Mouse (Mus musculus) bone marrow macrophage, adult 2 months (primary cell): ENCODE results near the gene Cenpp. TPM values are rescaled to one million over a fixed set of nuclear protein-coding genes. Genes with fewer than 3 reads are reported as not detected.
A peak's percentile ranks its signal among the peaks of the same experiment; 100 is the strongest.

Source experiments
- H3K27ac ChIP-seq: 2 replicates; pipeline ENCODE4 v1.5.1; 2012; ENCODE audit warnings: low read depth, low read length; ENCODE audit not compliant: insufficient read depth
- H3K4me1 ChIP-seq: 2 replicates; pipeline ENCODE4 v1.6.1; 2012; ENCODE audit warnings: low read length; ENCODE audit not compliant: control insufficient read depth, insufficient read depth
- H3K4me3 ChIP-seq: 2 replicates; pipeline ENCODE4 v1.5.1; 2012; ENCODE audit warnings: mild to moderate bottlenecking, low read length, moderate library complexity; ENCODE audit not compliant: insufficient read depth
- CTCF ChIP-seq: IDR thresholded peaks from 2 replicates; pipeline ENCODE4 v1.5.1; 2012; ENCODE audit warnings: low read depth, mild to moderate bottlenecking, low read length, moderate library complexity
- POLR2A ChIP-seq: IDR thresholded peaks from 2 replicates; pipeline ENCODE4 v1.6.1; 2012; ENCODE audit warnings: mild to moderate bottlenecking, low read depth, low read length, borderline replicate concordance
- polyA plus RNA-seq: library from polyadenylated mRNA; stranded (reverse); fragments of >200 nt; gene quantifications from 2 replicates; pipeline ENCODE4 v1.2.4, GENCODE M21; 2012; ENCODE audit not compliant: missing spikeins, insufficient read depth, insufficient read length

Gene Cenpp
- polyA plus RNA-seq, 1 experiment, result 6.9 TPM

- Histone ChIP-seq H3K4me3 (no peak overlapping the region), H3K4me1 (peaks cover 7% of the 10 kb centered on the region; the same call in 1 of the 2 replicates), H3K27ac (no peak overlapping the region)
- TF ChIP-seq POLR2A (no peak), CTCF (no peak)
These were observed 219.1 kb downstream of the Cenpp start for GRCm38 (mm10) chr13:49433268-49434029.

DNA sequence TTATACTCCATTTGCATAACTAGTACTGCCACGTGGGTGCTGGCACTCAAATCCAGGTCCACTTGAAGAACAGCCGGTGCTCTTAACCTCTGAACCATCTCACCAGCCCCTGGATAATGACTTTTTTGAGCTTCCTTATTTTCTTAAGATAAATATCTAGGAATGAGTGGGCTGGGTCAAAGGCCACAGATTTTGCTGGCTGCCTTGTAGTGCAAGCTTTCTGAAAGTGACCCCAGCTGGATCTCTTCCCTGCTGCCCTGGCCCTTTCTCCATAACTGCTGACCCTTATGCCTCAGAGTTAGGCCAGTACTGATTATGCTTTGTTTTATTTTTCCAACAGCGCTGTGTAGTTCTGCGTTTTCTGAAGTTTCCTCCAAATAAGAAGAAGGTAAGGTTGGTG is 222.1 kb downstream of the Cenpp start:
- Histone ChIP-seq H3K27ac (no peak overlapping the region), H3K4me1 (peaks cover 14% of the 10 kb centered on the region; the same call in 1 of the 2 replicates), H3K4me3 (no peak overlapping the region)
- TF ChIP-seq POLR2A (no peak), CTCF (no peak)

DNA sequence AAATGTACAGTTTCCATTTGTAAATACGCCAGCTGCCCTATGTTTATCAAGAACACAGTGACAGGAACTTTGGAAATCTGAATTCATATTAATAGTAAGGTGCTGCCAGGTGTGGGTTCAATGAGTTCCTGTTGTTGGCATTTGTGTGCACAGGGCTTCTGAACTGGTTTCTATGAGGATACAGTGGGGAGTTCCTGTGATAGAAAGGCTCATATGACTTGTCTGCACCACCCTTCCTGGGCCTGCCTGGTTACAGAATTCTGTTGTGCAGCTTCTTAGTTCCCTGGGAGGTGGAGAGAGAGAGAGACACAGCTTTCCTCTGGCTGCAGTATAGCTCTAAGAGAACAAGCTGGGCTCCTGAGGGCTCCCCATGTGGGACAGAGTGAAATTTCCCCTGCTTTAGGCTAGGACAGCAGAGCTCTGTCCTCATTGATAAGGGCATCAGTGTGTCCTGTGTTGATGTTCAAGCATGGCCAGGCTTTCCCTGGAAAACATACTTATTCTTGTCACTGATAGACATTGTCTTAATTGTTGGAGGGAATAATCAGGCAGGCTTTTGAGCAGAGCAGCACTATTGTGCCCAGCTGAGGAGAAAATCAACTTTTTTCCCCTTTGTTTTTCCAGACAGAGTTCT is 224.4 kb downstream of the Cenpp start:
- TF ChIP-seq CTCF (no peak), POLR2A (no peak)
- H3K27ac ChIP-seq, result no peak overlapping the region
- H3K4me1 ChIP-seq, result peaks cover 14% of the 10 kb centered on the region; the same call in 1 of the 2 replicates
- H3K4me3 ChIP-seq, result no peak overlapping the region

DNA sequence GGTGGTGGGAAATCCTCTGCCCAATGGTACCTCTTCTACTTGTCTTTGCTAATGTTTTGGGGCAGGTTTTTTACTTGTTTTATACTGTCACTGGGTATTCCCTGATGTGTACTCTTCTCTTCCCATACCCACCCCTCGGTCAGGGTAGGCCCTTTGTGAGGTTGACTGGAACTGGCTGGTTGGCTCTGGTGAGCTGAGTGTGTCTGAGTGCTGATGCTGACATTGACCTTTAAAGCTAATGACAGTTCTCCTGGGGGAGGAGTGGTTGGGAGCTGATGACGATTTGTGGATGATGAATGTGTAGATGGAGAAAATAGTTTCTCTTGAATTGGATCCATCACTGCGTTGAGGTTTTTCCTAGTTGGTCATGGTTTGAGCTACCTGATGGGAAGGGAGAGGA is 225.8 kb downstream of the Cenpp start:
- peaks cover 27% of the 10 kb centered on the region for H3K4me1 ChIP-seq
- TF ChIP-seq POLR2A (no peak), CTCF (no peak)
- no peak overlapping the region for H3K4me3 ChIP-seq

GRCm38 (mm10) chr13:49421959-49422358 is 230.6 kb downstream of the Cenpp start:
- Histone ChIP-seq H3K4me1 (peaks cover 14% of the 10 kb centered on the region), H3K4me3 (peak overlapping the region; percentile 85), H3K27ac (no peak overlapping the region)
- TF ChIP-seq CTCF (no peak), POLR2A (no peak)

More for the DNA sequence above, 225.8 kb downstream of the Cenpp start:
- H3K27ac ChIP-seq, result no peak overlapping the region

GRCm38 (mm10) chr13:49421606-49421917 is 231.0 kb downstream of the Cenpp start:
- Histone ChIP-seq H3K4me1 (peaks cover 14% of the 10 kb centered on the region), H3K4me3 (peak overlapping the region; percentile 85), H3K27ac (no peak overlapping the region)
- TF ChIP-seq POLR2A, result no peak
- TF ChIP-seq CTCF, result no peak

GRCm38 (mm10) chr13:49420754-49421605 is 231.6 kb downstream of the Cenpp start, which contains the start of gene Ippk:
Gene Ippk (plus strand): TSS chr13:49421249.
- TF ChIP-seq CTCF (no peak), POLR2A (peak; percentile 39; the same call in 1 of the 2 replicates)
- peak within 1 kb of the TSS; percentile 85 for H3K4me3 ChIP-seq
- H3K27ac ChIP-seq, result peak within 1 kb of the TSS; percentile 60
- H3K4me1 ChIP-seq, result peaks cover 14% of the 10 kb centered on the region

Other genes with a start within 250 kb of the Cenpp start
- 3.6 and 3.8 TPM in 2 replicates for gene Ippk, start 231.5 kb downstream of the Cenpp start, polyA plus RNA-seq
- 1.2 and 1.8 TPM in 2 replicates for gene Tes3-ps, start 159.5 kb downstream of the Cenpp start, polyA plus RNA-seq
- gene Ecm2, start 148.0 kb downstream of the Cenpp start, polyA plus RNA-seq, result not detected in 2 replicates
- gene Aspn, start 108.3 kb downstream of the Cenpp start, polyA plus RNA-seq, result not detected in 2 replicates
- gene Omd, start 70.3 kb downstream of the Cenpp start, polyA plus RNA-seq, result not detected in 2 replicates
- not detected in 2 replicates for gene Ogn, start 44.7 kb downstream of the Cenpp start, polyA plus RNA-seq
- 8.7 and 13.0 TPM in 2 replicates for gene Nol8, start 293 bp upstream of the Cenpp start, polyA plus RNA-seq
- gene Iars, start 29.3 kb upstream of the Cenpp start, polyA plus RNA-seq, result 22.5 and 33.2 TPM in 2 replicates
- not detected in 2 replicates for gene Gm30302, start 146.2 kb upstream of the Cenpp start, polyA plus RNA-seq